Mouse (Mus musculus) liver, embryonic 15.5 days (tissue): ENCODE results near the gene Gtpbp10. TPM values are rescaled to one million over a fixed set of nuclear protein-coding genes. Genes with fewer than 3 reads are reported as not detected.

Experiments
- ATAC-seq: fragments of 200-750 bp; cut with Nextera tagmentation; 2 replicates; pipeline ENCODE4 v1.8.0; 2017; ENCODE audit warnings: moderate number of reproducible peaks, mild to moderate bottlenecking, moderate library complexity; ENCODE audit not compliant: insufficient read depth
- H3K27ac ChIP-seq: fragments of 300-500 bp; sonication (generic); replicated peaks from 2 replicates; pipeline ENCODE4 v1.5.1; 2015; ENCODE audit warnings: mild to moderate bottlenecking, inconsistent platforms
- H3K27me3 ChIP-seq: fragments of 300-500 bp; sonication (generic); 2 replicates; pipeline ENCODE4 v1.6.1; 2015; ENCODE audit warnings: mild to moderate bottlenecking, inconsistent platforms
- H3K36me3 ChIP-seq: fragments of 300-500 bp; sonication (generic); replicated peaks from 2 replicates; pipeline ENCODE4 v1.6.1; 2015; ENCODE audit warnings: moderate library complexity, mild to moderate bottlenecking, inconsistent platforms
- H3K4me1 ChIP-seq: fragments of 300-500 bp; sonication (generic); replicated peaks from 2 replicates; pipeline ENCODE4 v1.6.1; 2015; ENCODE audit warnings: inconsistent platforms
- H3K4me2 ChIP-seq: fragments of 300-500 bp; sonication (generic); 2 replicates; pipeline ENCODE4 v1.6.1; 2015; ENCODE audit warnings: moderate library complexity, mild to moderate bottlenecking, inconsistent platforms
- H3K4me3 ChIP-seq: fragments of 300-500 bp; sonication (generic); replicated peaks from 2 replicates; pipeline ENCODE4 v1.5.1; 2015; ENCODE audit warnings: mild to moderate bottlenecking, inconsistent platforms
- H3K9ac ChIP-seq: fragments of 300-500 bp; sonication (generic); 2 replicates; pipeline ENCODE4 v1.6.1; 2015; ENCODE audit warnings: moderate library complexity, mild to moderate bottlenecking, inconsistent platforms
- H3K9me3 ChIP-seq: fragments of 300-500 bp; sonication (generic); replicated peaks from 2 replicates; pipeline ENCODE4 v1.6.1; 2016; ENCODE audit warnings: inconsistent platforms
- WGBS: fragments of 180-500 bp; shearing (Covaris S2); methylation state at CpG from one replicate; pipeline ENCODE4 v1.1.7; 2015; ENCODE audit warnings: mixed read lengths; ENCODE audit not compliant: insufficient replicate concordance; 5-methylcytosine and 5-hydroxymethylcytosine counted together
- polyA plus RNA-seq: library from polyadenylated mRNA; unstranded; fragments of >200 nt; fragmentation: Nextera tagmentation; extraction: Ambion mirVana; gene quantifications from 2 replicates; pipeline ENCODE4 v1.2.1, GENCODE M21; 2015

Gene Gtpbp10
- polyA plus RNA-seq, 1 experiment from 2014 or later: 7.7 TPM

DNA sequence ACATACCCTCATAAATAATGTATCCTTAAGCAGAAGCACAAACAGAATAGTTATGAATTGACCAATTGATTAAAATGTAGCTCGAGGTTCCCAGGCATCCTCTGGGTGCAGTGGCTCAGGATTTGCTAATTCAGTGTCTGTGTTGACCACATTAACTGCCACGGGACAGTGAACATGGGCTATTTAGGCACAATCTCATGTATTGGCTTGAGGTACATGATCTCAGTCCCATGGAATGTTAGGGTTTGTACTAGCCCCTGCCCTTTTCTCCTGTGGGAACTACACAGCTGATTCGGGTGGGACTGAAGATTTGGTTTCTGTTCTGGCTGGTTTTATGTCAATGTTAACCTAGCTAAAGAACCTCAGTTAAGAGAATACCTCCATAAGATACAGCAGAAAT lies 62.9 kb downstream of the Gtpbp10 start:
- no peaks in the 10 kb centered on the region for H3K36me3 ChIP-seq
- WGBS: 52% methylated on average over 3 of the region's 3 CpGs
- H3K4me1 ChIP-seq: no peaks in the 10 kb centered on the region
- H3K9ac ChIP-seq: no peak overlapping the region
- no peak overlapping the region for H3K4me3 ChIP-seq
- H3K27me3 ChIP-seq: no peaks in the 10 kb centered on the region
- ATAC-seq: no peak
- no peaks in the 10 kb centered on the region for H3K9me3 ChIP-seq
- H3K27ac ChIP-seq: no peak overlapping the region
- no peak overlapping the region for H3K4me2 ChIP-seq

DNA sequence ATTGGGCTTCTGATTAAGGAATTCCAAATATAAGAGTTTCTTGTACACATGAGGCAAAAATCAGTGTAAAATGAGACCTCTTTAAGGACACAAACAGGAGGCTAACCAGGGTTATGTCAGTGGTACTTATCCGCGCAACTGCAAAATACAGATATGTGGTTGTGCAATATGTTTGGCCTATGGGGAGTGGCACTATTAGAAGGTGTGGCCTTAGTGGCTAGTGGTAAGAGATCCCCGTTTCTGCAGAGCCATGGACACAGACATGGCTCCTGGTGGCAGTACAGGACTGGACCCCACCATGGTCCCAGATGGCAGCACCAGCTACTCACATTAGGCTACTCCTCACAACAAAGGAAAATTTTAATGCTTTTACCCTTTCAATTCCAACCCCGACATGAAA lies 64.3 kb downstream of the Gtpbp10 start:
- Histone ChIP-seq H3K9ac (no peak overlapping the region), H3K36me3 (no peaks in the 10 kb centered on the region), H3K4me3 (no peak overlapping the region), H3K27me3 (no peaks in the 10 kb centered on the region), H3K27ac (no peak overlapping the region), H3K9me3 (no peaks in the 10 kb centered on the region), H3K4me2 (no peak overlapping the region), H3K4me1 (no peaks in the 10 kb centered on the region)
- WGBS: 54% methylated on average over 4 of the region's 4 CpGs
- ATAC-seq: no peak

DNA sequence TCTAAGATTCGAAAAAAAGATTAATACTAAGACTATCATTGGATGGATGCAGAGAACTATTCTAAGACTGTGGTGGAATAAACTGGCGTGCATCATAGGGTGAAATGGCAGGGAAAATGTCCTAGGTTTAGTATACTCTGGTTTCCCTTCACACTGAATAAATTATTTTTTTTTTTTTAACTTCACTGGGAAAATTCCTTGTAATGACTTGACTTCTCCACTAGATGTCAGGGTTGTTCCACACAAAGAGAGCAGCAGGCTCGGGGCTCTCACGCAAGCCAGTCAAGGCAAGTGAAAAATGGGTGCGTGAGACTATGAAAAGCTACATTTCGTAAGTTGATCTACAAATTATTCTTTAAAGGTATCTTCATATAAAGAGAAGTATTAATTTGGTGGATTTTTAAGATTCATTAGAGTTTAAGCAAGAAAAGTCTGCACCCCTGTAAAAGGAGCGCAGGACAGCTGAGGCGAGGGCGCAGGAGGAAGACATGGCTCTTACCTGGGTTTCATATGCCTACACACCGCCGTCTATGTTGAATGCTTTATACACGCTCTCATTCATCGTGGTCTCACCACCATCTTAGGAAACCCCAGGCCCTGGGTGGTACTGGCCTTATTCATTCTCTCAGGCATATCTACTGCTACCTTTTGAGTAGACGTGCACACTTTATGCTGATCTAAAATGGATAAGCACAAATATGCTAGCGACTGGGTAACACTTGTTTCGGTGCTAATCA lies 64.9 kb downstream of the Gtpbp10 start:
- ATAC-seq: no peak
- Histone ChIP-seq H3K9ac (no peak overlapping the region), H3K9me3 (no peaks in the 10 kb centered on the region), H3K36me3 (no peaks in the 10 kb centered on the region), H3K4me1 (no peaks in the 10 kb centered on the region), H3K27me3 (no peaks in the 10 kb centered on the region), H3K4me3 (no peak overlapping the region), H3K4me2 (no peak overlapping the region), H3K27ac (no peak overlapping the region)
- WGBS: 33% methylated on average over 16 of the region's 16 CpGs

DNA sequence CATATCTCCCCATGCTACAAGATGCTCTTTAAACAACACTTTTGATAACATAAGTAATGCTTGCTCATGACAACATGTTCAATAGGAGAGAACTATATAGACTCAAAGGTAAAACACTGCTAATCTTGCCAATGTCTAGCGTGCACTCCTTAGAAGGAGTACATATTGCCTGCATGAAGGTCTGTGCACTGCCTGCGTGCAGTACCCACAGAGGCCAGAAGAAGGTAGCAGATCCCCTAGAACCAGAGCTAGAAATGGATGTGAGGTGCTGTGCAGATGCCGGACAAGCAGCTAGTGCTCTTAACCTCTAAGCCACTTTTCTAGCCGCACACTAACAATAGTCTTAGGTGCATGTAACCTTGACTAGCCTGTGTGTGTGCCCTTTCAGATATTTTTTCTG lies 67.2 kb downstream of the Gtpbp10 start:
- Histone ChIP-seq H3K36me3 (no peaks in the 10 kb centered on the region), H3K27me3 (no peaks in the 10 kb centered on the region), H3K4me1 (no peaks in the 10 kb centered on the region), H3K9me3 (no peaks in the 10 kb centered on the region), H3K4me2 (no peak overlapping the region), H3K4me3 (no peak overlapping the region), H3K27ac (no peak overlapping the region), H3K9ac (no peak overlapping the region)
- ATAC-seq: no peak
- WGBS: 75% methylated on average over 4 of the region's 4 CpGs

Other genes with a start within 250 kb of the Gtpbp10 start
- 1.2 TPM in 2 replicates for gene Cdk14, start 139.2 kb downstream of the Gtpbp10 start, polyA plus RNA-seq
- not detected in 2 replicates for gene 1700015F17Rik, start 80.4 kb downstream of the Gtpbp10 start, polyA plus RNA-seq
- gene Cldn12, start 44.6 kb downstream of the Gtpbp10 start, polyA plus RNA-seq: 10.0 and 11.2 TPM in 2 replicates
- 0.15 and 0.29 TPM in 2 replicates for gene Gm8773, start 14.3 kb upstream of the Gtpbp10 start, polyA plus RNA-seq
- gene Cfap69, start 104.7 kb upstream of the Gtpbp10 start, polyA plus RNA-seq: 0.21 and 0.37 TPM in 2 replicates
- 5.3 and 5.5 TPM in 2 replicates for gene Steap2, start 135.0 kb upstream of the Gtpbp10 start, polyA plus RNA-seq
- gene Steap1, start 189.8 kb upstream of the Gtpbp10 start, polyA plus RNA-seq: 3.7 and 4.4 TPM in 2 replicates